Mouse (Mus musculus) macrophage (primary cell): ENCODE data around the gene Srsf3. TPM values are rescaled to one million over a fixed set of nuclear protein-coding genes. Genes with fewer than 3 reads are reported as not detected.

ENCODE experiments used
- H3K27ac ChIP-seq: fragments of 350-480 bp; formaldehyde crosslinking; 2 replicates; pipeline ENCODE4 v1.9.0; 2021
- H3K36me3 ChIP-seq: fragments of 350-480 bp; formaldehyde crosslinking; 2 replicates; pipeline ENCODE4 v1.9.0; 2021; ENCODE audit errors: inconsistent target
- H3K4me3 ChIP-seq: fragments of 350-480 bp; formaldehyde crosslinking; 2 replicates; pipeline ENCODE4 v1.9.0; 2021; ENCODE audit errors: inconsistent target
- H3K79me2 ChIP-seq: fragments of 350-480 bp; formaldehyde crosslinking; 2 replicates; pipeline ENCODE4 v1.9.0; 2021; ENCODE audit errors: inconsistent target
- WGBS: methylation state at CpG from one replicate; pipeline ENCODE4 v1.1.7; 2026; ENCODE audit warnings: inconsistent platforms; ENCODE audit not compliant: missing documents; 5-methylcytosine and 5-hydroxymethylcytosine counted together
- polyA plus RNA-seq: library from polyadenylated mRNA; stranded (reverse); fragments of 250-400 nt; gene quantifications from 3 replicates; pipeline ENCODE4 v1.2.4, GENCODE M21; 2018; ENCODE audit warnings: inconsistent platforms

Gene Srsf3
- polyA plus RNA-seq, 1 experiment from 2014 or later, result 60.3 TPM

- Histone ChIP-seq H3K36me3 (no peaks in the 10 kb centered on the region), H3K79me2 (0 out of 2 replicates have a peak, but pooled peaks cover 4% of the 10 kb centered on the region), H3K27ac (peak overlapping the region; percentile 21; the same call in 1 of the 2 replicates), H3K4me3 (no peak overlapping the region)
- 20% methylated on average over 7 of the region's 8 CpGs for WGBS
Measured at GRCm38 (mm10) chr17:29076235-29076634, 43.8 kb downstream of the Srsf3 start.

- H3K79me2 ChIP-seq, result 0 out of 2 replicates have a peak, but pooled peaks cover 4% of the 10 kb centered on the region
- H3K4me3 ChIP-seq, result peak overlapping the region; percentile 73
- peak overlapping the region; percentile 97 for H3K27ac ChIP-seq
- WGBS, result 6% methylated on average over 14 of the region's 14 CpGs
- no peaks in the 10 kb centered on the region for H3K36me3 ChIP-seq
Measured at GRCm38 (mm10) chr17:29077786-29078509, 45.5 kb downstream of the Srsf3 start.

GRCm38 (mm10) chr17:29078519-29079383 lies 46.3 kb downstream of the Srsf3 start:
- H3K36me3 ChIP-seq, result no peaks in the 10 kb centered on the region
- WGBS, result 3% methylated on average over 21 of the region's 25 CpGs
- H3K4me3 ChIP-seq, result peak overlapping the region; percentile 73
- H3K27ac ChIP-seq, result peak overlapping the region; percentile 97
- 0 out of 2 replicates have a peak, but pooled peaks cover 4% of the 10 kb centered on the region for H3K79me2 ChIP-seq

DNA sequence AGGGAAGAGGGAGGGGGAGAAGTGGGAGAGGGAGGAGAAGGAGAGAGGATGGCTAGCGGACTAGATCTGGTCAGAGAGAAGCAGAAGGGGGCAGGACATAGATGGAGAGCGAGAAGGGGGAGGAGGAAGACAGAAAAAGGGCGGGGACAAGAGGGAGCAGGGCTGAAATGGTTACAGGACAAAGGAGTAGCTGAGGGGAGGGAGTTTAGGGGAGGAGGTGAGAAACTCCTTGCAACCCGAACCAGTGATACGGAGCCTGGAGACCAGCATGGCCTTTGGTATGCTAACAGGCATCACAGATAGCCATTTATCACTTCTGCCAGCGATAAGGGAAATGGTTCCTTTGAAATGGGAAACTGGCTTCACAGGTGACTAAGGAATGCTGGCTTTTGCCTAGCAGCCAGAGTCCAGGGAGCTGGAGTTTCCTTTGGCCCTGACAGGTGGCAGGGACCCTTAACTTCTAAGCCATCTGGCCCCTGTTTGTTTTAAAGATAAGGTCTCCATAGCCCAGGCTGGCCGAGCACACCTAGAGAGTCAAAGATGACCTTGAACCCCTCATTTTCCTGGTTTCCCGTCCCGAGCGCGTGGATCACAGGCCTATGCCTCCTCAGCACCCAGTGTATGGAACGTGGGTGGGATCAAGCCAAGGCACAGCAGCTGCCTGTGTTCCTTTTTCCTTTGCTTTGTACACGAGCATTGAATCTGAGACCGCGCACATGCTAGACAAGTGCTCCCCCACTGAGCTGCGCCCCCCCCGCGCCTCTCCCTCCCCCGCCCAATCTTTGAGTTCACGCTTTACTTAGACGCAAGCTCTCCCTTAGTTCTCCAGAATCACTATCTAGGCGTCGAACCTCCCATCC lies 48.6 kb downstream of the Srsf3 start:
- 50% methylated on average over 21 of the region's 23 CpGs for WGBS
- Histone ChIP-seq H3K4me3 (no peak overlapping the region), H3K36me3 (no peaks in the 10 kb centered on the region), H3K27ac (peak overlapping the region; percentile 88), H3K79me2 (0 out of 2 replicates have a peak, but pooled peaks cover 4% of the 10 kb centered on the region)

- Histone ChIP-seq H3K36me3 (no peaks in the 10 kb centered on the region), H3K4me3 (peak overlapping the region; percentile 7; the same call in 1 of the 2 replicates), H3K27ac (peak overlapping the region; percentile 88), H3K79me2 (0 out of 2 replicates have a peak, but pooled peaks cover 4% of the 10 kb centered on the region)
- 16% methylated on average over 19 of the region's 21 CpGs for WGBS
Measured at GRCm38 (mm10) chr17:29081618-29082381, 49.4 kb downstream of the Srsf3 start.

DNA sequence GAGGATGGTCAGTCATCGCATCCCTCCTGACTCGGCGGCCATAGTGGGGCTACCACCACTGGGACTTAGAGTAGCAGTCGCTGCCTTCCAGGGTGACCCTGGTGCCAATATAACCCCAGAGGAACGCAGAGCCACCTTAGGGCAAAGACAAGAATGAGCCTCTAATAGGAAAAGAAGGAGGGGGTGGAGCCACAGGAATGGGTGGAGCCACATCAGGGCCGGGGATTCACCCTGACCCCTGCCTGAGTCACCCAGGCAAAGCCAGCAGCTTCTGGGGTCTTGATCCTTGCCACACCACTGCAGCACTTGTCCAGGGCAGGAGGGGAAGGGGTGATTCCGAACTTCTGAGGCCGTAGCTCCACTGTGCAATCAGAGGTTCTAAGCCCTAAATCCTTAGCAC lies 51.2 kb downstream of the Srsf3 start:
- no peaks in the 10 kb centered on the region for H3K36me3 ChIP-seq

DNA sequence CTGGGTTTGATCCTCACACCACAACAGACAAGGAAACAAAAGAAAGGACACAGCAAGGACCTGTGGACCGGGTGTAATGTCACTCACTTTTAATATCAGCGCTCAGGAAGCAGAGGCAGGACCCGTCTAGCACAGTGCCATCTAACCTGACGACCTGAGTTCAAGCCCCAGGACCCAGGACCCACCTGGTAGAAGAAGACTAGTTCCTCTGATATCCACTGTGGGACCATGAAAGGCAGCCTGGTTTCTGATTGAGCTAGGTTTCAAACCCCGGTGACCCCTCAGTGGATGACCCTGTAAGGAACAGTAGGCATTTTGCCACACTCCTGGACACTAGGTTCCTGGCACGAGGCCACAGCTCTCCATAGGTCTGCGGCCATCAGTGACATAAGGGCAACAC lies 52.2 kb downstream of the Srsf3 start:
- H3K36me3 ChIP-seq, result no peaks in the 10 kb centered on the region
- no peaks in the 10 kb centered on the region for H3K79me2 ChIP-seq
- H3K27ac ChIP-seq, result no peak overlapping the region
- no peak overlapping the region for H3K4me3 ChIP-seq
- WGBS, result 90% methylated on average over 7 of the region's 7 CpGs

More for the DNA sequence above, 51.2 kb downstream of the Srsf3 start:
- Histone ChIP-seq H3K4me3 (no peak overlapping the region), H3K27ac (no peak overlapping the region), H3K79me2 (no peaks in the 10 kb centered on the region)
- 96% methylated on average over 8 of the region's 8 CpGs for WGBS

DNA sequence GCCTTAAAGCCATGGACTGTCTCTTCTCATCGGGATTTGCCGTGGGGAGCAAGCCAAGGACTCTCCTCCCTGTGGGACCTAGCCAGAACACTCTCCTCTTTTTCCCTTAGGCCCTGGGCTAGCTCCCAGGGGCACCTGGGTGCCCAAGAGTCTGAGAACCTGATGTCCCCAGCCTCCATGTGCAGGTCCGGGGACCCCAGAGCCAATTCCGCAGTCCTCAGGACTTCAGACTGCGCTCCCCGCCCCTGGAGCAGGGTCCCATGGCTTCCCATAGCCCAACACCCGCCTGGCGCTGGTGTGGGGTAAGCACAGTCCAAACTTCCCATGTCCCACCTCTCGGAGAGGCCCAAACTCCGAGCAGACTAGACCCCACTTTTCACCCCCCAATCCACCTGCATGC lies 52.8 kb downstream of the Srsf3 start:
- Histone ChIP-seq H3K36me3 (no peaks in the 10 kb centered on the region), H3K79me2 (no peaks in the 10 kb centered on the region), H3K27ac (no peak overlapping the region), H3K4me3 (no peak overlapping the region)
- WGBS, result 89% methylated on average over 10 of the region's 10 CpGs

- peaks cover 12% of the 10 kb centered on the region for H3K79me2 ChIP-seq
- WGBS, result 89% methylated on average over 4 of the region's 4 CpGs
Measured at GRCm38 (mm10) chr17:29086916-29087315, 54.5 kb downstream of the Srsf3 start.

GRCm38 (mm10) chr17:29090776-29091175 lies 58.3 kb downstream of the Srsf3 start, which contains the start of gene Cdkn1a:
TSS of gene Cdkn1a (plus strand) at chr17:29090976.
- Histone ChIP-seq H3K4me3 (peak within 1 kb of the TSS; percentile 96), H3K27ac (peak within 1 kb of the TSS; percentile 89), H3K36me3 (no peaks in the 10 kb centered on the region; the same call in 1 of the 2 replicates), H3K79me2 (peaks cover 48% of the 10 kb centered on the region)
- WGBS, result 93% methylated on average over 3 of the region's 3 CpGs

More at GRCm38 (mm10) chr17:29086916-29087315, 54.5 kb downstream of the Srsf3 start:
- Histone ChIP-seq H3K36me3 (no peaks in the 10 kb centered on the region), H3K27ac (no peak overlapping the region), H3K4me3 (no peak overlapping the region)

GRCm38 (mm10) chr17:29091348-29091944 lies 59.0 kb downstream of the Srsf3 start:
- WGBS, result 83% methylated on average over 6 of the region's 6 CpGs
- Histone ChIP-seq H3K27ac (peak overlapping the region; percentile 89), H3K4me3 (peak overlapping the region; percentile 96), H3K36me3 (peaks cover 6% of the 10 kb centered on the region; the same call in 1 of the 2 replicates), H3K79me2 (peaks cover 55% of the 10 kb centered on the region)

DNA sequence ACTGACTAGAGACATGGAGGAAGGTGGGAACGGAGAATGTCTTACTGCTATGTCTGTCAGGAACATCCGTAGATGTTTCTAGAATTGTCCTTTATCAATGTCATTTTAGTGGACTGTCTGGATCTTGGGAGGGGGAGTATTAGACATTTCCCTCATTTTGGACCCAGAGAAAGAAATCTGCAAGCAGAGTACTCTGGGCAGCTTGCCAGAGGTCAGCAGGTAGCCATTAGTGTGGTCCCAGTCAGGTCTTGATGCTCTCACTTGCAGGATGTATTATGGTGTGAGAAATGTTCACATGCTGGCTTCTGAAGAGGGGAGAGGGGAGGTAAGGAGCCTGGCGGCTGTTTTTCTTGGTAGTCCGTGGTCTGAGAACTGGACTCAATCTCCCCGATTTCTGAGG lies 60.1 kb downstream of the Srsf3 start:
- 79% methylated on average over 5 of the region's 5 CpGs for WGBS
- Histone ChIP-seq H3K27ac (peak overlapping the region; percentile 89), H3K79me2 (peaks cover 65% of the 10 kb centered on the region), H3K4me3 (peak overlapping the region; percentile 96), H3K36me3 (peaks cover 16% of the 10 kb centered on the region; the same call in 1 of the 2 replicates)
